10 mouse cellular contexts compared by ENCODE assay signal in the genomic region with DNA sequence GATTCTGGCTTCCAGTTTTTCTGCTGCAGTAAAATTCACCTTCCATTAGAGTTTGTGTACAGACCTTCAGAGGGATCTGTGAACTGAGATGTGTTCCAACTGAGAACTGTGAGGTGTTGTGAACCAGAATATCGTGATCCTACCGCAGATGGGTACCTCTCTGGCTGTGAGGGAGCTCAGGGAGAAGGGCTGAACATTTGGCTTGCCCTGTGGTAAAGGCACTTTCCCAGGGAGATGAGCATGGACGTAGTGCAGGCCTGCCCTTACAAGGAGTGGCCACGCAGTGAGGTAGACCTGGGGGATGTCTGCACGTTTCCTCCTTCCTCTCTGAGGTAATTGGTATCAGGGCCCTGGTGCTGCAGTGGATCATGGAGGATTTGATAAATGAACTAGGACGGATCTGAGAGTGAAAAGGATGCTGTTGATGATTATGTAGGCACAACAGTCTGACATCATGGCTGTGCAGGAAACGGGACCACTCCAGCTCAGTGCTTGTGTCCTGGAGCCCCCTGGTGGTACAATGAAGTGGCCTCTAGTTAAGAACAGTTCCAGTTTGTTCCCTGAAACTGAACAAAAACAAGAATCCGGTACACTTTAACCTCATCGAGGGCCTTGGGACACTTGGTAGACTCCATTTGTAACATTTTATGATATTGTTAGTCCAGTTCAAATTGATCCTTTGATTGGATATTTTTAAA. TPM values are rescaled to one million over a fixed set of nuclear protein-coding genes. Genes with fewer than 3 reads are reported as not detected.
DNase-seq lines count a peak whose midpoint lies in the region; ATAC-seq and TF ChIP-seq lines count a peak whose summit lies in the region.
"Had no signal": no experiment of that assay in that cellular context is flagged by ENCODE, and none has a peak within 500 bp of the region (broad histone marks: within the 10 kb centered on the region; RNA-seq: fewer than 3 reads in every experiment).

No protein-coding gene starts in this region.

- no peak overlapping the region; the same call in 1 of the 2 replicates for H3K27ac ChIP-seq in olfactory bulb, adult 2 months (ENCODE audit: insufficient read depth, low read depth, low read length)

- no peak overlapping the region for H3K4me3 ChIP-seq in lung, adult 2 months (replicated peaks; ENCODE audit: extremely low read depth, low read depth, low read length)
- no peak overlapping the region for H3K4me3 ChIP-seq in olfactory bulb, adult 2 months (ENCODE audit: insufficient read depth, low read depth, low read length)
- H3K4me3 ChIP-seq: erythroblast, embryonic 14.5 days; megakaryocyte, embryonic 14.5 days had no signal

- peak; percentile 70 to 71; a peak in 3 of 4 replicates for ATAC-seq in hematopoietic stem cell, adult 5-6 weeks (replicated peaks in 1 of 2; ENCODE audit: insufficient read depth in 1 of 2, low FRiP score in 2 of 2, low TSS enrichment in 1 of 2, low read depth in 1 of 2, poor library complexity in 2 of 2, severe bottlenecking in 2 of 2)

- no peak for TF ChIP-seq POLR2A in lung, adult 2 months (IDR thresholded peaks at IDR 0.05; ENCODE audit: borderline replicate concordance, extremely low read depth, low read depth, low read length)
- no peak for TF ChIP-seq POLR2A in olfactory bulb, adult 2 months (IDR thresholded peaks at IDR 0.05; ENCODE audit: insufficient read depth, low read depth, low read length)

- WGBS in lung, adult 2 months: 56% methylated on average over 9 of the region's 9 CpGs
- WGBS in olfactory bulb, adult 2 months: 52% methylated on average over 9 of the region's 9 CpGs

- DNase-seq in left cerebral cortex, postnatal 10 days (ENCODE audit: extremely low spot score in 1 of 2, low spot score in 2 of 2): peak; percentile 66 to 80
- no peak for DNase-seq in left cerebral cortex, adult 8-10 months (ENCODE audit: low spot score in 2 of 2)
- DNase-seq in Muller cell, postnatal 12 days (ENCODE audit: inconsistent ontology term): peak; percentile 51
- peak; percentile 38 to 56 for DNase-seq in cerebellum, postnatal 36 days
- peak; percentile 35 for DNase-seq in lung, adult 2 months
- no peak for DNase-seq in urinary bladder, adult 2 months (ENCODE audit: low spot score)

- intact Hi-C loops in left cerebral cortex, postnatal 10 days (cut with DNase I): loop anchor here (2.0 to 5.0 kb wide), 2 partner anchors 32 to 112 kb away; no protein-coding TSS in a partner anchor

- peak; percentile 76 for TF ChIP-seq CTCF in lung, adult 2 months (IDR thresholded peaks at IDR 0.05; ENCODE audit: insufficient read depth, low read length)
- peak; percentile 45; the same call in 1 of the 2 replicates for TF ChIP-seq CTCF in olfactory bulb, adult 2 months (IDR thresholded peaks at IDR 0.05; ENCODE audit: insufficient read depth, low read depth, low read length)

- no peaks in the 10 kb centered on the region for H3K4me1 ChIP-seq in lung, adult 2 months (ENCODE audit: control insufficient read depth, insufficient read depth, low read length)
- peaks cover 23% of the 10 kb centered on the region for H3K4me1 ChIP-seq in olfactory bulb, adult 2 months (ENCODE audit: control insufficient read depth, insufficient read depth, low read length)

RNA-seq across cellular contexts. Expression of gene Ncbp3, which starts 8.3 kb away (rescaled TPM):
- total RNA-seq in left cerebral cortex, postnatal 10 days (2021): 1 to 10 TPM; 8.3 to 9.1 TPM
- total RNA-seq in left cerebral cortex, adult 8-10 months (2022): 1 to 10 TPM; 8.4 to 9.4 (median 9.2) TPM
- total RNA-seq in hematopoietic stem cell, adult 5-6 weeks (2017): 14.4 and 15.8 TPM in 2 replicates
- polyA plus RNA-seq in lung, adult 2 months (2012; rRNA removed): 1.7 and 3.6 TPM in 2 replicates
- not detected in 2 replicates for polyA plus RNA-seq in olfactory bulb, adult 2 months (2012; ENCODE audit: insufficient read depth, insufficient read length, low replicate concordance, missing spikeins)
- 3.7 and 4.6 TPM in 2 replicates for polyA plus RNA-seq in urinary bladder, adult 2 months (2012; rRNA removed)

RNA-seq across cellular contexts. Expression of gene Camkk1, which starts 20.4 kb away (rescaled TPM):
- 10 to 100 TPM; 33.6 to 34.1 TPM for total RNA-seq in left cerebral cortex, postnatal 10 days (2021)
- total RNA-seq in left cerebral cortex, adult 8-10 months (2022): 100 to 1,000 TPM; 107 to 111 (median 108) TPM
- total RNA-seq in hematopoietic stem cell, adult 5-6 weeks (2017): 5.1 and 8.4 TPM in 2 replicates
- 8.7 and 9.3 TPM in 2 replicates for polyA plus RNA-seq in lung, adult 2 months (2012; rRNA removed)
- polyA plus RNA-seq in olfactory bulb, adult 2 months (2012; ENCODE audit: insufficient read depth, insufficient read length, low replicate concordance, missing spikeins): not detected in 2 replicates
- 69.6 and 83.9 TPM in 2 replicates for polyA plus RNA-seq in urinary bladder, adult 2 months (2012; rRNA removed)

RNA-seq across cellular contexts. Expression of gene P2rx1, which starts 40.3 kb away (rescaled TPM):
- total RNA-seq in left cerebral cortex, postnatal 10 days (2021): 1 to 10 TPM in 1 of 2 experiments, under 1 TPM in 1; 0.87 to 1.0 TPM
- total RNA-seq in left cerebral cortex, adult 8-10 months (2022): under 1 TPM; 0.21 to 0.89 (median 0.41) TPM
- 11.3 and 12.7 TPM in 2 replicates for total RNA-seq in hematopoietic stem cell, adult 5-6 weeks (2017)
- polyA plus RNA-seq in lung, adult 2 months (2012; rRNA removed): 3.2 and 4.4 TPM in 2 replicates
- polyA plus RNA-seq in olfactory bulb, adult 2 months (2012; ENCODE audit: insufficient read depth, insufficient read length, low replicate concordance, missing spikeins): not detected in 2 replicates
- polyA plus RNA-seq in urinary bladder, adult 2 months (2012; rRNA removed): 542 and 648 TPM in 2 replicates

RNA-seq across cellular contexts. Expression of gene Itgae, which starts 51.1 kb away (rescaled TPM):
- under 1 TPM; 0.19 to 0.22 TPM for total RNA-seq in left cerebral cortex, postnatal 10 days (2021)
- under 1 TPM; 0.18 to 0.37 (median 0.29) TPM for total RNA-seq in left cerebral cortex, adult 8-10 months (2022)
- 0.13 and 0.30 TPM in 2 replicates for total RNA-seq in hematopoietic stem cell, adult 5-6 weeks (2017)
- 3.8 and 4.3 TPM in 2 replicates for polyA plus RNA-seq in lung, adult 2 months (2012; rRNA removed)
- polyA plus RNA-seq in olfactory bulb, adult 2 months (2012; ENCODE audit: insufficient read depth, insufficient read length, low replicate concordance, missing spikeins): not detected in 2 replicates
- polyA plus RNA-seq in urinary bladder, adult 2 months (2012; rRNA removed): 0.50 and 0.58 TPM in 2 replicates
- polyA plus RNA-seq: erythroblast, embryonic 14.5 days had no signal

Comparison
In these comparisons a context has a peak if more than half of its experiments do, and no peak if none do; other contexts are left out.
1. DNase-seq: peak in left cerebral cortex, postnatal 10 days (2 of 2), Muller cell, postnatal 12 days (single experiment), cerebellum, postnatal 36 days (2 of 2) and lung, adult 2 months (single experiment); none in left cerebral cortex, adult 8-10 months (0 of 2) and urinary bladder, adult 2 months (single experiment).